Mouse (Mus musculus): Measurements from ENCODE around the gene Adra2a.

Adra2a gene

DNA sequence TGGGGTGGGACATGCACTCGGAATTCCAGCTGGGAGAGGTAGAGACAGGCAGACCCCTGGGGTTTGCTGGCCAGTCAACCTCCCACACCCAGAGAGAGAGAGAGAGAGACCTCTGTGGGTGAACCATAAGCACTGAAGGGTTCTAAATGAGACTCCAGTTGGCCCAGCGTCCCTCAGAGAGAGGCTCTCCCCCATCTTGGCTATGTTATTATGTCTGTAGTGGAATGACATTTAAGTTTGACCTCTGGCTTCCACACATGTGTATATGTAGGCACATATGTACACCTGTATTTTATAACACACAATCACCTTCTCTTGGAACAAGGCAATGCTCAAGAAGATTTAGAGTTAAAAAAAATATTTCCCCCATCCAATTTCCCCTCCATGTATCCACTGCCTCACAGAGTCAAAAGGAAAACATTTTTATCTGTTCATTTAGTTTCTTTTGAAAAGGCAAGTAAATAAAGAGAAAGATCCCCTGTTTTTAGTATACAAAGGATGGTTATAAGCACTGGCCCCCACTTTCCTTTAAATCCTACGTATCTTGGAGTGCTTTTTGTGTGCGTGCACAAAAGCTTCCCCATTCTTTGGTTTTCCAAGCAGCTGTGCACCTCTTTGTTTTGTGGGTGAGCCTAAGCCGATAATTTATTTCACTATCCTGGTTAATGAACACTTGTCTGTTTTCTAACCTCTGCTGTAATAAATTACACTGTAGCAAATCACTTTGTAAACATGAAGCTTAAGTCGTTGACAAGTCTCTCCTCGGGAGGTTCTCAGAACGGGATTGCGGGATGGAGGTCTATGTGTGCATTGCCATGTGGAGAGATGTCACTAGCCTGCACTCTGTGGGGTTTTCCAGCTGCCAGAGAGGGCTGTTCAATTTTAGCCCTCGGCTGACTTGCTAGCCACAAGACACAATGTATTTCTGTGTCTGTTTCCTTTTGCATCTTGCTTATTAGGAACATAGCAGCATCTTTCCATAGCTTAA is 32.7 kb downstream of the Adra2a start:
- DNase-seq (ENCODE audit: low spot score in 2 of 2), result no peak

DNA sequence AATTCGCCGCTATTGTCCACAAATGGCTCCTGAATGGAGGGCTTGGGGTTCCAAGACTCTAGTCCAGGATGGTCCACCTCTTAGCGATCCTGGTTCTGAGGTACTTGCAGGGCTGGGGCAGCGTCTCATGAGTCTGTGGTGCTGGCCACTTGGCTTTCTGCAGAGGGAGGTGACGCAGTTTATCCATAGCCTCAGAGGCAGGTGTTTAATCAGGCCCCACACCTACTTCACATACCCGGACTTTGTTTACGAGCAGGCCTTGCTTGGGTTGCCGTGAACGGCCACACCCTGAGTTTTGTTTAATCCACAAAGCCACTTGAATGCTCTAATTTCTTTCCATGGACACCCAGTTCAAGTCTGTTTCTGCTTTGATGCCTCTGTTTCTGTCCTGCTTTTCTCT is 37.4 kb downstream of the Adra2a start:
- DNase-seq (ENCODE audit: low spot score in 2 of 2), result no peak

DNA sequence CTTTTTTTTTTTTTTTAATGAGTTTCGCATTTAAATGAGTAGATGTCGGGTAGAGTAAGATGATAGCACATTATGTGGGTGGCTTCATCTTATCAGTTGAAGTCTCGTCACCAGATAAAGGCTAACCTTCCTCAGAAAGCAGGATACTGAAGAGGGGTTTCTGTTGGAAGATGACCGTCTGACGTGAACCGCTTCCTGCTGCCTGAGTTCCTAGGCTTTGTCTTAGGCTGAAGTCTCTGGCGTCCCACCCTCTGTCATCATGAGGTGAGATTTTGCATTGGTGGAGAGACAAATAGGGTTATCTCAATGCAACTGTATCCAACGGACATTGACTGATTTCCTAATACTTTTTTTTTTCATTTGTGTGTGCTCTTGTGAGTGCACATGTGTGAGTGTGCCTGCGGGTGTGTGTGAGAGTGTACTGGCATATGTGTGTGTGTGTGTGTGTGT is 37.8 kb downstream of the Adra2a start:
- no peak for DNase-seq (ENCODE audit: low spot score in 2 of 2)

DNA sequence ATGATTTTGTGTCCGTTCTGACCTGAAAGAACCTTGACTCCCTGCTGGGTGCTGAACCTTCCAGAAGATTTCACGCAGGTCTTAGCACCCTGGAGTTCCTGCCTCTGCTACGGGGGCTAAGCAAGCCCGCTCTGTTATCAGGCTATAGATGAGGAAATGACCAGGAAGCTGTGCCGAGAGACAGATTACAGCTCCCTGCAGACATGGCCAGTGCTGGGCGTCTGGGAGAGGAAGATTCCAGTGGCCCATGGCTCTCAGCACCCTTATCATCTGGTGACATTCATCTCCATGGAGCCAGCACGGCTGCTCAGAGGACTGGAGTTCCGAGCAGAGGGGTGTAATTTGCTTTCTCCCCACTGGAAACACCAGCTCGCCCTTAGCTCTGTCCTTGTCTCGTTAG is 43.4 kb downstream of the Adra2a start:
- DNase-seq (ENCODE audit: low spot score in 2 of 2), result no peak

DNA sequence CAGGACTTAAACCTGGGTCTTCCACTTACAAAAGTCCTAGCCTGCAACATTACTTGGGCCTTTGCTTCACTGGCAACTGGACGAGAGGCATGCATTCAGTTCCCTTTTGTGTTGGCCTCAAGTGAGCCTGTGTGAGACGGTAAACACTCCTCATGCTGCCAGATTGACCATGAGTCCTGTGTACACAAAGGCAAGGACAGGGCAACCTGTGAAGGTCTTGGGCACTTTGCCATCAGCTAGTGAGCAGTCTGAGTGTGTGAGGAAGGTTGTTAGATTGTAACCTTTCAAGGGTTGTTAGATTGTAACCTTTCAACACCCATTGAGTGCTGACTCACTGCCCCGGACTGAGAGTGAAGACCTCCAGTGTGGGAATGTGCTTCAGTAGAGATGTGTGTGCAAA is 49.6 kb downstream of the Adra2a start:
- no peak for DNase-seq (ENCODE audit: low spot score in 2 of 2)

DNA sequence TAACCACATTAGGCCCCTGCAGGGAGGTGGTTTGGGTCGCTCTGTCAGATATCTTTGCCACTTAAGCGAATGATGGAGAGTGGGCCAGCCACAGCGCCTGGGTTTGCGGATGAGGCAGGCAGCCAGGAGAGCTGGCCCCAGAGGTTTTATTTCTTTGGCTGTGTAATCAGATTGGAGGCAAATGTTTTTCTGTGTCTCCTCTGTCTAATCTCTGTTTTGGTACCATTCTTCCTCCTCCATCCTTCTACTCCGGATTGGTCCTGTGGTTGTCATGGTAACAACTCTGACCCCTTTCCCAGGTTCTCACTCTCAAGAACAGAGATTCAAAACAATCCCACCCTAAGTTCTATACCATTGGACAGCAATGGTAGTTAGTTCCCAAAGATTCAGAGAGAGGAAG is 51.8 kb downstream of the Adra2a start:
- no peak for DNase-seq (ENCODE audit: low spot score in 2 of 2)

DNA sequence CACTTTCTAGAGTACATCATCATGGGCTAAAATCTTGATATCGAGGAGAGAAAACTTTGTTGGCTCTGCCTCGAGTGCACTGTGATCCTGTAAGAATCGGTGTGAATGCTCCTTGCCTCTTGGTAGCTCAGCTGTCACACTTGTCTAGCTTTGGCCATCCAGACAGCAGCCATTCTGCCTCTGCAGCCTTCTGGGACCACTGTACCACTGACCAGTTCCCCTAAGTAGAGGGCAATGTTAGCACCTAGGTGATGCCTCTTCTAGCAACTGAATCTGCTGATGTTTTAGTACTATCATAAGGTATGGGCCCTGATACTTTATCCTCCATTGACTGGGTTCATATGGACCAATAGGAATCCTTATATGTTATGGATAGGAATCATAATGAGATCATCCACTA is 54.4 kb downstream of the Adra2a start:
- no peak for DNase-seq (ENCODE audit: low spot score in 2 of 2)

Data from frontal cortex, postnatal 14 days (tissue).